Mouse (Mus musculus) liver, adult 2 months (tissue): ENCODE results near the gene Cd300lf.

Experiments used
- CTCF ChIP-seq: fragments of 200-500 bp; IDR thresholded peaks from 2 replicates; pipeline ENCODE4 v1.5.1; 2011; ENCODE audit warnings: low read depth, low read length, control low read depth
- POLR2A ChIP-seq: fragments of 200-500 bp; IDR thresholded peaks from 2 replicates; pipeline ENCODE4 v1.6.1; 2011; ENCODE audit warnings: low read length, control low read depth; ENCODE audit not compliant: insufficient read depth; ENCODE audit errors: extremely low read depth

DNA sequence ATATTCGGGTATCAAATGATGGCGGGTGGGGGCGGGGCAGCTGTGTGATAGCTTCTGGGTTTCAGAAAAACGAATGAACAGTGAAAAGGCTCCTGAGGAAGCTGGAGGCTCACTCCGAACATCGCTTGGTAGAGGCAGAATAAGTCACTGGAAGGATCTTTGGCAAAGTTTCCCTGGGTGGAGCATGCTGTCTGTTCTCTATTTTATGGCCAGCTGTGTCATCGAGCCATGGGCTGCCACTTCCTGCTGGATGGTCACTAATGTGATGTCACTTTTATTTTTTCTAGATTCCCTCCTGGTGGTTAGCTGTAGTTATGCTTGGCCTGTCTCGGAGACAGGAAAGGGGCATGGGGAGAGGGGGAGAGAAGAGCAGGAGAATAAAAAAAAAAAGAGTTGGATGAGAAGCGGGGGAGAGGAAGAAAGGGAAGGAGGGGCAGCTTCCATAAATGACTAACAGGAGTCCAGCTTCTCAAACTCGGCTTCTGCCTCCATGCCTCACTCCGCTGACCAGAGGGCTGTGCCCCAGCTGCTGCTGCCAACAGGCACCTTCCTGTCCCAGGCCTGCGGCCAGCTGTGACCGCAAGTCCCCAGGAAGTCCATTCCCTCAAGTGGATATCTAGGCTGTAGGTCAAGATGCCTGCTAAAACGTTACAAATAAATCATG, 62.0 kb downstream of the Cd300lf start:
- TF ChIP-seq CTCF = no peak
- TF ChIP-seq POLR2A = no peak
